Mouse (Mus musculus) intestine, postnatal 0 days (tissue): ENCODE data around the gene Piezo1. TPM values are rescaled to one million over a fixed set of nuclear protein-coding genes. Genes with fewer than 3 reads are reported as not detected.

Experiments used
- ATAC-seq: fragments of 200-750 bp; cut with Nextera tagmentation; 2 replicates; pipeline ENCODE4 v1.8.0; 2017; ENCODE audit warnings: mild to moderate bottlenecking, moderate TSS enrichment, moderate library complexity
- H3K27ac ChIP-seq: fragments of 300-500 bp; sonication (generic); 2 replicates; pipeline ENCODE4 v1.5.1; 2014; ENCODE audit warnings: mild to moderate bottlenecking, low read depth, low read length, moderate library complexity
- H3K27me3 ChIP-seq: fragments of 300-500 bp; sonication (generic); replicated peaks from 2 replicates; pipeline ENCODE4 v1.6.1; 2014; ENCODE audit warnings: low read length, mixed read lengths; ENCODE audit not compliant: control insufficient read depth, insufficient read depth
- H3K36me3 ChIP-seq: fragments of 300-500 bp; sonication (generic); 2 replicates; pipeline ENCODE4 v1.6.1; 2014; ENCODE audit warnings: mild to moderate bottlenecking, moderate library complexity; ENCODE audit not compliant: control insufficient read depth, insufficient read depth
- H3K4me1 ChIP-seq: fragments of 300-500 bp; sonication (generic); replicated peaks from 2 replicates; pipeline ENCODE4 v1.6.1; 2014; ENCODE audit warnings: antibody characterized with exemption, low read length, mixed read lengths; ENCODE audit not compliant: control insufficient read depth, insufficient read depth
- H3K4me2 ChIP-seq: fragments of 300-500 bp; sonication (generic); replicated peaks from 2 replicates; pipeline ENCODE4 v1.6.1; 2014; ENCODE audit warnings: low read depth, mild to moderate bottlenecking, moderate library complexity
- H3K4me3 ChIP-seq: fragments of 300-500 bp; sonication (generic); 2 replicates; pipeline ENCODE4 v1.5.1; 2014; ENCODE audit warnings: low read depth, low read length
- H3K9ac ChIP-seq: fragments of 300-500 bp; sonication (generic); 2 replicates; pipeline ENCODE4 v1.6.1; 2014; ENCODE audit warnings: mild to moderate bottlenecking, low read depth, low read length
- H3K9me3 ChIP-seq: fragments of 300-500 bp; sonication (generic); 2 replicates; pipeline ENCODE4 v1.6.1; 2016; ENCODE audit warnings: mixed run types; ENCODE audit not compliant: control insufficient read depth
- CTCF ChIP-seq: sonication (generic); IDR thresholded peaks from 2 replicates; pipeline ENCODE4 v1.5.1; 2016; ENCODE audit warnings: low read depth, mild to moderate bottlenecking, control low read depth, antibody characterized with exemption, moderate library complexity
- WGBS: fragments of 180-500 bp; shearing (Covaris S2); extraction: QIAGEN DNeasy Blood & Tissue Kit; methylation state at CpG from one replicate; pipeline ENCODE4 v1.1.7; 2014; 5-methylcytosine and 5-hydroxymethylcytosine counted together
- polyA plus RNA-seq: library from polyadenylated mRNA; unstranded; fragments of >200 nt; fragmentation: Nextera tagmentation; extraction: Ambion mirVana; gene quantifications from 2 replicates; pipeline ENCODE4 v1.2.1, GENCODE M21; 2015

The Piezo1 gene
- polyA plus RNA-seq, 1 experiment from 2014 or later = 4.4 TPM

- H3K9me3 ChIP-seq = no peaks in the 10 kb centered on the region
- peaks cover 7% of the 10 kb centered on the region; the same call in 1 of the 2 replicates for H3K4me1 ChIP-seq
- 68% methylated on average over 7 of the region's 7 CpGs for WGBS
- H3K4me3 ChIP-seq = no peak overlapping the region
- H3K36me3 ChIP-seq = no peaks in the 10 kb centered on the region
- no peak overlapping the region for H3K9ac ChIP-seq
- TF ChIP-seq CTCF = no peak
- H3K27me3 ChIP-seq = no peaks in the 10 kb centered on the region
- no peak overlapping the region; the same call in 1 of the 2 replicates for H3K27ac ChIP-seq
- no peak overlapping the region for H3K4me2 ChIP-seq
- no peak for ATAC-seq
These were observed 4.9 kb downstream of the Piezo1 start for GRCm38 (mm10) chr8:122546066-122546755.

- WGBS = 90% methylated on average over 8 of the region's 8 CpGs
- no peaks in the 10 kb centered on the region; the same call in 1 of the 2 replicates for H3K36me3 ChIP-seq
- no peak for ATAC-seq
These were observed 7.0 kb downstream of the Piezo1 start for GRCm38 (mm10) chr8:122544138-122544537.

GRCm38 (mm10) chr8:122538310-122539076 is 12.6 kb downstream of the Piezo1 start:
- no peak for TF ChIP-seq CTCF
- 95% methylated on average over 9 of the region's 9 CpGs for WGBS
- ATAC-seq = no peak

More at GRCm38 (mm10) chr8:122544138-122544537, 7.0 kb downstream of the Piezo1 start:
- Histone ChIP-seq H3K4me3 (no peak overlapping the region), H3K4me2 (no peak overlapping the region), H3K9ac (no peak overlapping the region), H3K27me3 (no peaks in the 10 kb centered on the region), H3K4me1 (peaks cover 3% of the 10 kb centered on the region; the same call in 1 of the 2 replicates), H3K27ac (no peak overlapping the region), H3K9me3 (no peaks in the 10 kb centered on the region)
- no peak for TF ChIP-seq CTCF

GRCm38 (mm10) chr8:122537812-122538211 is 13.3 kb downstream of the Piezo1 start:
- no peak overlapping the region for H3K4me3 ChIP-seq
- no peaks in the 10 kb centered on the region; the same call in 1 of the 2 replicates for H3K36me3 ChIP-seq
- 62% methylated on average over 2 of the region's 2 CpGs for WGBS
- H3K4me1 ChIP-seq = no peaks in the 10 kb centered on the region
- H3K27me3 ChIP-seq = no peaks in the 10 kb centered on the region
- H3K9me3 ChIP-seq = no peaks in the 10 kb centered on the region
- no peak overlapping the region for H3K9ac ChIP-seq
- ATAC-seq = no peak
- TF ChIP-seq CTCF = no peak
- H3K4me2 ChIP-seq = no peak overlapping the region
- peak overlapping the region; percentile 47 for H3K27ac ChIP-seq

More at GRCm38 (mm10) chr8:122538310-122539076, 12.6 kb downstream of the Piezo1 start:
- no peak overlapping the region for H3K27ac ChIP-seq
- H3K36me3 ChIP-seq = no peaks in the 10 kb centered on the region; the same call in 1 of the 2 replicates
- no peaks in the 10 kb centered on the region for H3K27me3 ChIP-seq
- no peaks in the 10 kb centered on the region for H3K4me1 ChIP-seq
- H3K9ac ChIP-seq = no peak overlapping the region
- no peak overlapping the region for H3K4me3 ChIP-seq
- H3K4me2 ChIP-seq = no peak overlapping the region
- H3K9me3 ChIP-seq = no peaks in the 10 kb centered on the region

GRCm38 (mm10) chr8:122537033-122537432 is 14.1 kb downstream of the Piezo1 start:
- Histone ChIP-seq H3K9me3 (no peaks in the 10 kb centered on the region), H3K9ac (no peak overlapping the region), H3K27ac (peak overlapping the region; percentile 47), H3K36me3 (no peaks in the 10 kb centered on the region; the same call in 1 of the 2 replicates), H3K4me2 (0 out of 2 replicates have a peak overlapping the region, but pooled peaks have one; percentile 13), H3K4me3 (no peak overlapping the region), H3K4me1 (no peaks in the 10 kb centered on the region), H3K27me3 (no peaks in the 10 kb centered on the region)
- no peak for TF ChIP-seq CTCF
- ATAC-seq = peak; percentile 78
- WGBS = 6% methylated on average over 6 of the region's 6 CpGs

- 73% methylated on average over 8 of the region's 8 CpGs for WGBS
- H3K36me3 ChIP-seq = no peaks in the 10 kb centered on the region
- no peak for ATAC-seq
- H3K4me2 ChIP-seq = no peak overlapping the region
- no peak overlapping the region for H3K4me3 ChIP-seq
- H3K9me3 ChIP-seq = no peaks in the 10 kb centered on the region
- H3K9ac ChIP-seq = no peak overlapping the region
- TF ChIP-seq CTCF = no peak
- no peaks in the 10 kb centered on the region for H3K27me3 ChIP-seq
- no peaks in the 10 kb centered on the region for H3K4me1 ChIP-seq
- no peak overlapping the region; the same call in 1 of the 2 replicates for H3K27ac ChIP-seq
These were observed 19.8 kb downstream of the Piezo1 start for GRCm38 (mm10) chr8:122531312-122531711.
